Mouse (Mus musculus) small intestine, adult 2 months (tissue): Measurements from ENCODE around the gene Nup43.

Experiments used
- CTCF ChIP-seq: fragments of 200-500 bp; IDR thresholded peaks from 2 replicates; pipeline ENCODE4 v1.5.1; 2012; ENCODE audit warnings: low read depth, mild to moderate bottlenecking, control low read depth, inconsistent platforms, low read length, moderate library complexity, mixed read lengths; ENCODE audit not compliant: insufficient replicate concordance, insufficient read length; ENCODE audit errors: extremely low read depth
- POLR2A ChIP-seq: fragments of 200-500 bp; IDR thresholded peaks from 2 replicates; pipeline ENCODE4 v1.6.1; 2012; ENCODE audit warnings: low read depth, mild to moderate bottlenecking, control low read depth, inconsistent platforms, low read length, moderate library complexity

DNA sequence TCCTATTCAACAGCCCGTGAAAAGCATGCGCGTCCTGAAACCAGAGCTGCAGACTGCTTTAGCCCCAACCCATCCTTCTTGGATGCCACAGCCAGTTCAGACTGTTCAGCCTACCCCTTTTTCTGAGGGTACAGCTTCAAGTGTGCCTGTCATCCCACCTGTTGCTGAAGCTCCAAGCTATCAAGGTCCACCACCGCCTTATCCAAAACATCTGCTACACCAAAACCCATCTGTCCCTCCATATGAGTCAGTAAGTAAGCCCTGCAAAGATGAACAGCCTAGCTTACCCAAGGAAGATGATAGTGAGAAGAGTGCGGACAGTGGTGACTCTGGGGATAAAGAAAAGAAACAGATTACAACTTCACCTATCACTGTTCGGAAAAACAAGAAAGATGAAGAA, 35.3 kb downstream of the Nup43 start:
- TF ChIP-seq CTCF (no peak), POLR2A (no peak)
